Mouse (Mus musculus): Measurements from ENCODE around the gene Ppp1r14b. TPM values are rescaled to one million over a fixed set of nuclear protein-coding genes. Genes with fewer than 3 reads are reported as not detected.

Ppp1r14b gene
- polyA plus RNA-seq, 1 experiment from 2014 or later, result 221 TPM

GRCm38 (mm10) chr19:6993011-6993770, 18.4 kb downstream of the Ppp1r14b start:
- WGBS, result 66% methylated on average over 14 of the region's 14 CpGs
- Histone ChIP-seq H3K27me3 (replicated peaks; ENCODE audit: control insufficient read depth, insufficient read depth, low read length) (no peaks in the 10 kb centered on the region), H3K27ac (ENCODE audit: low read depth, low read length) (peak overlapping the region; percentile 50; the same call in 1 of the 2 replicates), H3K4me2 (peak overlapping the region; percentile 92), H3K4me1 (replicated peaks; ENCODE audit: control insufficient read depth, insufficient read depth, low read length) (peaks cover 32% of the 10 kb centered on the region), H3K9me3 (ENCODE audit: control insufficient read depth, low read length) (no peaks in the 10 kb centered on the region), H3K4me3 (ENCODE audit: low read depth, low read length) (peak overlapping the region; percentile 65), H3K9ac (ENCODE audit: low read depth, low read length) (peak overlapping the region; percentile 69), H3K36me3 (ENCODE audit: control insufficient read depth, insufficient read depth, low read length) (peaks cover 2% of the 10 kb centered on the region; the same call in 1 of the 2 replicates)
- DNase-seq (ENCODE audit: low spot score), result no peak
- ATAC-seq (replicated peaks; ENCODE audit: low FRiP score), result no peak

- Histone ChIP-seq H3K9me3 (ENCODE audit: control insufficient read depth, low read length) (no peaks in the 10 kb centered on the region), H3K4me1 (replicated peaks; ENCODE audit: control insufficient read depth, insufficient read depth, low read length) (peaks cover 31% of the 10 kb centered on the region), H3K4me3 (ENCODE audit: low read depth, low read length) (no peak overlapping the region), H3K9ac (ENCODE audit: low read depth, low read length) (no peak overlapping the region), H3K27ac (ENCODE audit: low read depth, low read length) (no peak overlapping the region), H3K4me2 (no peak overlapping the region), H3K36me3 (ENCODE audit: control insufficient read depth, insufficient read depth, low read length) (peaks cover 10% of the 10 kb centered on the region), H3K27me3 (replicated peaks; ENCODE audit: control insufficient read depth, insufficient read depth, low read length) (no peaks in the 10 kb centered on the region)
- ATAC-seq (replicated peaks; ENCODE audit: low FRiP score), result no peak
- WGBS, result 82% methylated on average over 8 of the region's 8 CpGs
- no peak for DNase-seq (ENCODE audit: low spot score)
Observed at GRCm38 (mm10) chr19:6994002-6994401, 19.2 kb downstream of the Ppp1r14b start.

DNA sequence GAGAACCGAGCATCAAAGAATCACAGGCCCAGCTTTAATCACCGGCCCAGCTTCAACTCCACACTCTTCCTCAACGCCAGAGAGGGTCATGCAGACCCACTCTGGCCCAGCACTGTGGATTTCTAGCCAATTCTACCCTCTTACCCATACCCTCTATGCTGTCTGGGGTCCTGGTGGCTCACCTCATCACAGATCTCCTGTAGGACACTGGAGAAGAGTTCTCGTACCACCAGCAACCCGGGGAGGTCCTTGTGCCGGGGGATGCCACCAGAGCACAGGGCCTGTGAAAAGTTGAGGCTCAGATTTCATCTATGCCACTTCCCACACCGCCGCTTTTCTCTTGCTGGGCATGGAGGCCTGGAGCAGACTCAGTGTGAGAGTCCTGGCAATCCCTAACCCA, 19.7 kb downstream of the Ppp1r14b start:
- ATAC-seq (replicated peaks; ENCODE audit: low FRiP score) (no peak), DNase-seq (ENCODE audit: low spot score) (no peak)
- peak overlapping the region; percentile 71; the same call in 1 of the 2 replicates for H3K9ac ChIP-seq (ENCODE audit: low read depth, low read length)
- peaks cover 31% of the 10 kb centered on the region for H3K4me1 ChIP-seq (replicated peaks; ENCODE audit: control insufficient read depth, insufficient read depth, low read length)
- WGBS, result 86% methylated on average over 8 of the region's 8 CpGs
- H3K36me3 ChIP-seq (ENCODE audit: control insufficient read depth, insufficient read depth, low read length), result peaks cover 14% of the 10 kb centered on the region
- H3K4me2 ChIP-seq, result peak overlapping the region; percentile 90
- no peaks in the 10 kb centered on the region for H3K27me3 ChIP-seq (replicated peaks; ENCODE audit: control insufficient read depth, insufficient read depth, low read length)
- H3K27ac ChIP-seq (ENCODE audit: low read depth, low read length), result no peak overlapping the region
- H3K9me3 ChIP-seq (ENCODE audit: control insufficient read depth, low read length), result no peaks in the 10 kb centered on the region
- peak overlapping the region; percentile 64; the same call in 1 of the 2 replicates for H3K4me3 ChIP-seq (ENCODE audit: low read depth, low read length)

- peak overlapping the region; percentile 90 for H3K4me2 ChIP-seq
- H3K27ac ChIP-seq (ENCODE audit: low read depth, low read length), result no peak overlapping the region
- peaks cover 31% of the 10 kb centered on the region for H3K4me1 ChIP-seq (replicated peaks; ENCODE audit: control insufficient read depth, insufficient read depth, low read length)
- peaks cover 21% of the 10 kb centered on the region for H3K36me3 ChIP-seq (ENCODE audit: control insufficient read depth, insufficient read depth, low read length)
- WGBS, result 42% methylated on average over 21 of the region's 21 CpGs
- H3K4me3 ChIP-seq (ENCODE audit: low read depth, low read length), result peak overlapping the region; percentile 64
- peak overlapping the region; percentile 71 for H3K9ac ChIP-seq (ENCODE audit: low read depth, low read length)
- no peaks in the 10 kb centered on the region for H3K27me3 ChIP-seq (replicated peaks; ENCODE audit: control insufficient read depth, insufficient read depth, low read length)
- DNase-seq (ENCODE audit: low spot score) (no peak), ATAC-seq (replicated peaks; ENCODE audit: low FRiP score) (no peak)
- H3K9me3 ChIP-seq (ENCODE audit: control insufficient read depth, low read length), result no peaks in the 10 kb centered on the region
Observed at GRCm38 (mm10) chr19:6995255-6995991, 20.7 kb downstream of the Ppp1r14b start.

DNA sequence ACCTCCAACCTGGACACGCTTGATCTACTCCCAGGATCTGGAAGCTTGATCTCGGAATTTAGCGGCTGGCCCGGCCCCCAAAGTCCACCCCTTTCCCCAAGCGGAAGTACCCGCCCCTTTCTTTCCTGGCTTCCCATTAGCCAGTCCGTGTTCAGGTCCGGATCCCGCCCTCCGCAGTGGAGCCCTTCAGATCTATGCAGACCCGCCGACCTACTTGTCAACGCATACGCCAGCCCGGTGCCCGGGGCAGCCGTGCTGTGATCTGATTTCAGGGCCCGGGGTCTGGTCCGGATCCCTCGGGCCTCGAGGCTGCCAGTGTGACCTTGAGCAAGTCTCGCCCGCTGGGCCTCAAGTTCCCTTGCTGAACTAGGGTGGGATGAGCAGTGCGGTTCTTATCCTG, 21.2 kb downstream of the Ppp1r14b start, which contains the start of the genes Nudt22 and Trpt1:
Gene Nudt22 (minus strand): TSS at position 112 of the 400 bp plus-strand sequence.
Gene Trpt1 (plus strand): TSS at position 126 of the 400 bp plus-strand sequence.
- 1% methylated on average over 24 of the region's 24 CpGs for WGBS
- DNase-seq (ENCODE audit: low spot score) (peak; percentile 83), ATAC-seq (replicated peaks; ENCODE audit: low FRiP score) (peak; percentile 77)
- peak within 1 kb of the TSS; percentile 71 for H3K9ac ChIP-seq (ENCODE audit: low read depth, low read length)
- H3K36me3 ChIP-seq (ENCODE audit: control insufficient read depth, insufficient read depth, low read length), result peaks cover 21% of the 10 kb centered on the region
- peak within 1 kb of the TSS; percentile 46; the same call in 1 of the 2 replicates for H3K27ac ChIP-seq (ENCODE audit: low read depth, low read length)
- no peaks in the 10 kb centered on the region for H3K9me3 ChIP-seq (ENCODE audit: control insufficient read depth, low read length)
- H3K4me3 ChIP-seq (ENCODE audit: low read depth, low read length), result peak within 1 kb of the TSS; percentile 64
- peak within 1 kb of the TSS; percentile 90 for H3K4me2 ChIP-seq
- peaks cover 31% of the 10 kb centered on the region for H3K4me1 ChIP-seq (replicated peaks; ENCODE audit: control insufficient read depth, insufficient read depth, low read length)
- H3K27me3 ChIP-seq (replicated peaks; ENCODE audit: control insufficient read depth, insufficient read depth, low read length), result no peaks in the 10 kb centered on the region

GRCm38 (mm10) chr19:6997721-6998290, 23.0 kb downstream of the Ppp1r14b start:
- no peak for DNase-seq (ENCODE audit: low spot score)
- Histone ChIP-seq H3K9ac (ENCODE audit: low read depth, low read length) (no peak overlapping the region), H3K36me3 (ENCODE audit: control insufficient read depth, insufficient read depth, low read length) (peaks cover 36% of the 10 kb centered on the region), H3K9me3 (ENCODE audit: control insufficient read depth, low read length) (no peaks in the 10 kb centered on the region), H3K27me3 (replicated peaks; ENCODE audit: control insufficient read depth, insufficient read depth, low read length) (no peaks in the 10 kb centered on the region), H3K4me1 (replicated peaks; ENCODE audit: control insufficient read depth, insufficient read depth, low read length) (peaks cover 26% of the 10 kb centered on the region), H3K4me3 (ENCODE audit: low read depth, low read length) (no peak overlapping the region), H3K27ac (ENCODE audit: low read depth, low read length) (no peak overlapping the region), H3K4me2 (no peak overlapping the region)
- no peak for ATAC-seq (replicated peaks; ENCODE audit: low FRiP score)
- WGBS, result 86% methylated on average over 9 of the region's 9 CpGs

GRCm38 (mm10) chr19:6999360-7000063, 24.7 kb downstream of the Ppp1r14b start:
- DNase-seq (ENCODE audit: low spot score) (no peak), ATAC-seq (replicated peaks; ENCODE audit: low FRiP score) (no peak)
- Histone ChIP-seq H3K4me1 (replicated peaks; ENCODE audit: control insufficient read depth, insufficient read depth, low read length) (peaks cover 20% of the 10 kb centered on the region), H3K27ac (ENCODE audit: low read depth, low read length) (no peak overlapping the region), H3K9me3 (ENCODE audit: control insufficient read depth, low read length) (no peaks in the 10 kb centered on the region), H3K36me3 (ENCODE audit: control insufficient read depth, insufficient read depth, low read length) (peaks cover 37% of the 10 kb centered on the region), H3K4me2 (no peak overlapping the region), H3K4me3 (ENCODE audit: low read depth, low read length) (no peak overlapping the region), H3K9ac (ENCODE audit: low read depth, low read length) (no peak overlapping the region), H3K27me3 (replicated peaks; ENCODE audit: control insufficient read depth, insufficient read depth, low read length) (no peaks in the 10 kb centered on the region)
- WGBS, result 91% methylated on average over 19 of the region's 19 CpGs

All from liver, embryonic 11.5 days (tissue).